9 mouse cellular contexts compared by ENCODE assay signal in the genomic region with DNA sequence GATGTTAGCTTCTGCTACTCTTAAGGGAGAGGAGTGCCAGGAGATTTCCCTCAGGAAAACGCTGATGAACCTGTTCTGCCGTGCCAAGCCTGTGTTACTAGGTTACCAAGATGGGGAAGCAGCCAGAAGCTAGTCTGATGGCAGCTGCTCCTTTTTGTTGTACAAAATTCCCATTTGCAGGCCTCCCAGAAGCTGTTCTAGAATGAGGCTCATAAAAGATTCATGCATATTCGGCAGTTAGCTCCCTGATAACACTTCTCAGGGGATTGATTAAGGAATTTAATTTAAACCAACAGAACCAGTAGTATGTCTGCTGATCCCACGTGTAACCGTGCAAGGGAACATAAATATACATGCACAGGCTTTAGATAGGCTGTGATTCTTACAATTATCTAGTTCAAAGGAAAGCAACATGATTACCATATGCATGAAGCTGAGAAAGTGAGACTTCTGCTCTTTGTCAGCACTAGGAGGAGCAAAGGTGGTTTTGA.
DNase-seq lines count a peak whose midpoint lies in the region; ATAC-seq and TF ChIP-seq lines count a peak whose summit lies in the region.
"Had no signal": no experiment of that assay in that cellular context is flagged by ENCODE, and none has a peak within 500 bp of the region (broad histone marks: within the 10 kb centered on the region; RNA-seq: fewer than 3 reads in every experiment).

No protein-coding gene starts in this region.

- peak overlapping the region; percentile 56 for H3K27ac ChIP-seq in midbrain, embryonic 13.5 days
- no peak overlapping the region for H3K27ac ChIP-seq in lung, postnatal 0 days (ENCODE audit: low read length)
- H3K27ac ChIP-seq: embryonic facial prominence, embryonic 15.5 days had no signal

- peak; percentile 80 to 83 for DNase-seq in cerebellum, postnatal 14 days
- DNase-seq in layer of hippocampus, adult 11-12 months (ENCODE audit: low spot score): peak; percentile 75
- no peak for DNase-seq in spleen, postnatal 4 days (ENCODE audit: low spot score in 2 of 2)
- no peak for DNase-seq in adrenal gland, adult 18-20 months (ENCODE audit: low spot score in 2 of 2)
- no peak for DNase-seq in lung, postnatal 0 days (ENCODE audit: low spot score)
- no peak for DNase-seq in kidney, postnatal 4 days

- TF ChIP-seq EP300 in lung, postnatal 0 days (IDR thresholded peaks at IDR 0.05): no peak

- H3K4me3 ChIP-seq in midbrain, embryonic 13.5 days (replicated peaks): no peak overlapping the region
- no peak overlapping the region for H3K4me3 ChIP-seq in lung, postnatal 0 days (ENCODE audit: low read depth, low read length)
- H3K4me3 ChIP-seq: embryonic facial prominence, embryonic 15.5 days had no signal

- peak; percentile 88 for ATAC-seq in cerebellum, adult (ENCODE audit: insufficient number of reproducible peaks, low FRiP score, low TSS enrichment)
- ATAC-seq in midbrain, embryonic 13.5 days: peak; percentile 95
- ATAC-seq in lung, postnatal 0 days: no peak

- no peaks in the 10 kb centered on the region for H3K27me3 ChIP-seq in midbrain, embryonic 13.5 days
- no peaks in the 10 kb centered on the region for H3K27me3 ChIP-seq in lung, postnatal 0 days (replicated peaks; ENCODE audit: insufficient read depth, low read length)
- H3K27me3 ChIP-seq: embryonic facial prominence, embryonic 15.5 days had no signal

- peaks cover 15% of the 10 kb centered on the region for H3K4me1 ChIP-seq in midbrain, embryonic 13.5 days (replicated peaks)
- no peaks in the 10 kb centered on the region for H3K4me1 ChIP-seq in lung, postnatal 0 days (ENCODE audit: insufficient read depth, low read depth, low read length)
- H3K4me1 ChIP-seq: embryonic facial prominence, embryonic 15.5 days had no signal

- 8% methylated on average over 5 of the region's 5 CpGs for WGBS in midbrain, embryonic 13.5 days
- WGBS in lung, postnatal 0 days: 54% methylated on average over 5 of the region's 5 CpGs

- TF ChIP-seq CTCF in lung, postnatal 0 days (IDR thresholded peaks at IDR 0.05): no peak

- no peaks in the 10 kb centered on the region for H3K36me3 ChIP-seq in midbrain, embryonic 13.5 days
- H3K36me3 ChIP-seq in lung, postnatal 0 days (ENCODE audit: insufficient read depth, low read length): no peaks in the 10 kb centered on the region
- H3K36me3 ChIP-seq: embryonic facial prominence, embryonic 15.5 days had no signal

- H3K9ac ChIP-seq in midbrain, embryonic 13.5 days (replicated peaks): no peak overlapping the region
- no peak overlapping the region for H3K9ac ChIP-seq in lung, postnatal 0 days (replicated peaks; ENCODE audit: low read depth)
- H3K9ac ChIP-seq: embryonic facial prominence, embryonic 15.5 days had no signal

- no peaks in the 10 kb centered on the region for H3K9me3 ChIP-seq in midbrain, embryonic 13.5 days
- no peaks in the 10 kb centered on the region for H3K9me3 ChIP-seq in lung, postnatal 0 days (ENCODE audit: low read length)
- H3K9me3 ChIP-seq: embryonic facial prominence, embryonic 15.5 days had no signal

- no peak overlapping the region for H3K4me2 ChIP-seq in midbrain, embryonic 13.5 days (replicated peaks)
- H3K4me2 ChIP-seq in lung, postnatal 0 days (replicated peaks; ENCODE audit: low read depth, low read length): no peak overlapping the region
- H3K4me2 ChIP-seq: embryonic facial prominence, embryonic 15.5 days had no signal

Comparison
In these comparisons a context has a peak if more than half of its experiments do, and no peak if none do; other contexts are left out.
1. DNase-seq: peak in cerebellum, postnatal 14 days (2 of 2) and layer of hippocampus, adult 11-12 months (single experiment); none in spleen, postnatal 4 days (0 of 2), adrenal gland, adult 18-20 months (0 of 2), lung, postnatal 0 days (single experiment) and kidney, postnatal 4 days (0 of 2).